Mouse (Mus musculus): Measurements from ENCODE around the gene Pi4k2a.

- TF ChIP-seq CTCF (IDR thresholded peaks at IDR 0.05; ENCODE audit: extremely low read depth, insufficient read depth, insufficient read length, insufficient replicate concordance) (no peak), POLR2A (IDR thresholded peaks at IDR 0.05; ENCODE audit: low read depth, low read length) (no peak)
Observed at GRCm38 (mm10) chr19:42118142-42118541, 27.9 kb downstream of the Pi4k2a start.

All from spleen, adult 2 months (tissue).